Mouse (Mus musculus): ENCODE data around the gene 4430402I18Rik. TPM values are rescaled to one million over a fixed set of nuclear protein-coding genes. Genes with fewer than 3 reads are reported as not detected.
A peak's percentile ranks its signal among the peaks of the same experiment; 100 is the strongest.

4430402I18Rik gene
- 0.23 and 0.56 TPM in 2 replicates for polyA plus RNA-seq (2014; fragmentation: Nextera tagmentation; extraction: Ambion mirVana)

DNA sequence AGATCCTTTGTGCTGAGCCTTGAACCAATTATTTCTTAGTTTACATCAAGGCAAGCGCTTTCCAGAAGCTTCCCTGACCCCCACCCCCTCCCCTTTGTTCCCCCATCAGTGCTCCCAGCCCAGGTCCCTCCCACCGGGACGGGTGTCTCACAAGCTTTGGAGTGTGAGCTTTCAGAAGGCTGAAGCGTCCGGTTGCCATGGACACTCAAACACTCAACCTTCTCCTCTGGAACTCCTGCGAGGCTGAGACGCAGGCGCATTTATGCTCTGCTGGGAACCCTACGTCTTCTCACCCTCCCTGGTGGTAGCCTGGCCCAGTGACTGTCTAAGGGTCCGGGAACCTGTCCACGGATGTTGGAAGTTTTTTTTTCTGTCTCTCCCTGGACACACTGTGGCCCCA is at the start of gene 4430402I18Rik:
Gene 4430402I18Rik, minus strand, starts transcription at position 149 of the 400 bp plus-strand sequence.
- H3K4me2 ChIP-seq (ENCODE audit: low read length), result no peak within 1 kb of the TSS
- H3K4me1 ChIP-seq (replicated peaks; ENCODE audit: control insufficient read depth, insufficient read depth, low read length), result peaks cover 6% of the 10 kb centered on the region; the same call in 1 of the 2 replicates
- DNase-seq (ENCODE audit: low spot score) (no peak), ATAC-seq (replicated peaks; ENCODE audit: low FRiP score, low TSS enrichment, low read depth) (no peak)
- no peaks in the 10 kb centered on the region for H3K36me3 ChIP-seq (ENCODE audit: control insufficient read depth, insufficient read depth, low read length)
- no peaks in the 10 kb centered on the region for H3K27me3 ChIP-seq (replicated peaks; ENCODE audit: control insufficient read depth, insufficient read depth, low read length)
- no peak within 1 kb of the TSS for H3K27ac ChIP-seq (ENCODE audit: low read depth)
- no peak within 1 kb of the TSS for H3K4me3 ChIP-seq (ENCODE audit: low read depth, low read length)
- no peaks in the 10 kb centered on the region for H3K9me3 ChIP-seq (ENCODE audit: control insufficient read depth, low read length)
- H3K9ac ChIP-seq (ENCODE audit: low read length), result no peak within 1 kb of the TSS
- WGBS, result 11% methylated on average over 11 of the region's 11 CpGs

DNA sequence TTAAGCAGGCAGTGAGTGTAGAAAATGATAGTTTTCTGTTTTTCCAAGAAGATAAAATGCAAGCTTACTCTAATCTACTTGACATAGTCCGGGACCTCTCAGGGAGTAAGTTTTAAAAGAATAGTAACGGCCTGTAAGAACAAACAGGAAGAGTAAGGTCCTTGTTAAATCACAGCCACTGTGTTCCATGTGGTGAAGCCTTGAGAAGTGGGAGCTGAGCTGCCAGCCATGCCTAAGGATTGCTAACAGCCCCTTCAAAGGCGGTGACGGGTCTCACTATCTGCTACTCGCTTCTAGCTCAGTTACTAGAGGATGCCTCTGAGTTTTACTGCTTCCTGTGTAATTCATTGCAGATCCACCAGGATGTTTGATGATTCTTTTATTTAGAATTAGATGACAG is 49.2 kb upstream of the 4430402I18Rik start:
- no peak for ATAC-seq (replicated peaks; ENCODE audit: low FRiP score, low TSS enrichment, low read depth)
- Histone ChIP-seq H3K9ac (ENCODE audit: low read length) (no peak overlapping the region), H3K4me2 (ENCODE audit: low read length) (no peak overlapping the region), H3K9me3 (ENCODE audit: control insufficient read depth, low read length) (no peaks in the 10 kb centered on the region), H3K4me1 (replicated peaks; ENCODE audit: control insufficient read depth, insufficient read depth, low read length) (no peaks in the 10 kb centered on the region), H3K27me3 (replicated peaks; ENCODE audit: control insufficient read depth, insufficient read depth, low read length) (no peaks in the 10 kb centered on the region), H3K36me3 (ENCODE audit: control insufficient read depth, insufficient read depth, low read length) (peaks cover 76% of the 10 kb centered on the region), H3K4me3 (ENCODE audit: low read depth, low read length) (no peak overlapping the region), H3K27ac (ENCODE audit: low read depth) (no peak overlapping the region)
- DNase-seq (ENCODE audit: low spot score), result peak; percentile 34
- WGBS, result 57% methylated on average over 5 of the region's 5 CpGs

DNA sequence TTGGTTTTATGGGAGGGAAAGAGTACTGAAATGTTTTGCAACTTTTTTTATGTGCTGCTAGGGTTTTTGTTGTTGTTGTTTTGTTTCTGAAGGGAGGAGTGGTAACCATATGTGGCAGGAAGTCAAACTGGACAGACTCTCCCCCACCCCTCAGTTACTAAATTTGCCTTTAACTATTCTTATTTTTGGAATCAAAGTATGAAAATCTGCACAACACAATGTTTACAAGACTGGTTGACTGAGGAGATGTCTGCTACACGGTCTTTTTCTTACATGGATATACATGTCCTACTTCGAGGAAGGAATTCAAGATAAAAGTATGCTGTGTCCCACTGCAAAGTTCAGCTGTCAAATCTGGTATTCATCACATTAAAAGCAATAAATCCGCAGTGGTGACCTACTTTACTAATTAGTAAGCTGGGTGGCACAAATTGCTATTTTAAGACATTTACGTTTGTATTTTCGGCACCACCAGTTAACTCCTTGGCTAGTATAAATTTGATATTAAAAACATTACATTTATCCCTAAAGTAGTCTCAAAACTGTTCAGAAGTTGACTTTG is 48.7 kb upstream of the 4430402I18Rik start:
- Histone ChIP-seq H3K36me3 (ENCODE audit: control insufficient read depth, insufficient read depth, low read length) (peaks cover 76% of the 10 kb centered on the region), H3K27ac (ENCODE audit: low read depth) (no peak overlapping the region), H3K9ac (ENCODE audit: low read length) (no peak overlapping the region), H3K4me3 (ENCODE audit: low read depth, low read length) (no peak overlapping the region), H3K27me3 (replicated peaks; ENCODE audit: control insufficient read depth, insufficient read depth, low read length) (no peaks in the 10 kb centered on the region), H3K4me1 (replicated peaks; ENCODE audit: control insufficient read depth, insufficient read depth, low read length) (no peaks in the 10 kb centered on the region), H3K9me3 (ENCODE audit: control insufficient read depth, low read length) (no peaks in the 10 kb centered on the region), H3K4me2 (ENCODE audit: low read length) (no peak overlapping the region)
- ATAC-seq (replicated peaks; ENCODE audit: low FRiP score, low TSS enrichment, low read depth) (no peak), DNase-seq (ENCODE audit: low spot score) (no peak)
- 76% methylated on average over 5 of the region's 5 CpGs for WGBS

DNA sequence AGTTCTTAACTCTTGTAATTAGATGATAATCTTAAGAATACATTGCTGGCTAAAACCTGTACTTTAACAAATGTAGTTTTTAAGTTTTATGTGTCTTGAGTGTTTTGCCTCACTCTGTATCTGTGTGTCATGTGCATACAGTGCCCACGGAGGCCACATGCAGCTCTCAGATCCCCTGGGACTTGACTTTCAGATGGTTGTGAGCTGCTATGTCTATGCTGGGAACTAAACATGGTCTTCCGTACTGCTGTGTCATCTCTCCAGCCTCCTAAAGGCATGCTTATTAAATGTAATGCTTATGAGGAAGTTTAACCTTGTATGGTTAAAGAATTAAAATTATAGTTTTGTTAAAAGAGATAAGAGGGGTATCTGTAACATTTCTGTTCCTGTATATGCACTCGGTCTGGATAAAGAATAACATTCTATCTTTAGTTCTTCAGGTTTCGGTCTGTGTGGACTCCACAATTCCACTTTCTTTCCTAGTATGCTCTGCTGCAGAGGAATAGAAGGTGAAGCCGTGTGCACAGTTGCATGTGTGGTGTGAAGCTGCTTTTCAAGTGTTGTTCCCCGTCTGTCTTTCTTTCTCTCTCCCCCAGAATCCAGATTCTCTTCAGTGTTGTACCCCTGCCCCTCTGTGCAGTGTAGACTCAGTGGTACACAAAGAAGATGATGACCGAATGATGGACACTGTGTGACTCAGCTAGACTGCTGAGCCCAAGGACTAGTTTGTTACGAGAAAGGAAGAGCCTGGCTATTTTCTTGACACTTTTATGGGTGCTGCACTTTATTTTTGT is 48.0 kb upstream of the 4430402I18Rik start:
- no peaks in the 10 kb centered on the region for H3K9me3 ChIP-seq (ENCODE audit: control insufficient read depth, low read length)
- DNase-seq (ENCODE audit: low spot score) (peak; percentile 21), ATAC-seq (replicated peaks; ENCODE audit: low FRiP score, low TSS enrichment, low read depth) (no peak)
- H3K27me3 ChIP-seq (replicated peaks; ENCODE audit: control insufficient read depth, insufficient read depth, low read length), result no peaks in the 10 kb centered on the region
- no peak overlapping the region for H3K4me3 ChIP-seq (ENCODE audit: low read depth, low read length)
- H3K36me3 ChIP-seq (ENCODE audit: control insufficient read depth, insufficient read depth, low read length), result peaks cover 74% of the 10 kb centered on the region
- H3K4me1 ChIP-seq (replicated peaks; ENCODE audit: control insufficient read depth, insufficient read depth, low read length), result no peaks in the 10 kb centered on the region
- WGBS, result 76% methylated on average over 8 of the region's 8 CpGs
- no peak overlapping the region for H3K4me2 ChIP-seq (ENCODE audit: low read length)
- no peak overlapping the region for H3K9ac ChIP-seq (ENCODE audit: low read length)
- no peak overlapping the region for H3K27ac ChIP-seq (ENCODE audit: low read depth)

DNA sequence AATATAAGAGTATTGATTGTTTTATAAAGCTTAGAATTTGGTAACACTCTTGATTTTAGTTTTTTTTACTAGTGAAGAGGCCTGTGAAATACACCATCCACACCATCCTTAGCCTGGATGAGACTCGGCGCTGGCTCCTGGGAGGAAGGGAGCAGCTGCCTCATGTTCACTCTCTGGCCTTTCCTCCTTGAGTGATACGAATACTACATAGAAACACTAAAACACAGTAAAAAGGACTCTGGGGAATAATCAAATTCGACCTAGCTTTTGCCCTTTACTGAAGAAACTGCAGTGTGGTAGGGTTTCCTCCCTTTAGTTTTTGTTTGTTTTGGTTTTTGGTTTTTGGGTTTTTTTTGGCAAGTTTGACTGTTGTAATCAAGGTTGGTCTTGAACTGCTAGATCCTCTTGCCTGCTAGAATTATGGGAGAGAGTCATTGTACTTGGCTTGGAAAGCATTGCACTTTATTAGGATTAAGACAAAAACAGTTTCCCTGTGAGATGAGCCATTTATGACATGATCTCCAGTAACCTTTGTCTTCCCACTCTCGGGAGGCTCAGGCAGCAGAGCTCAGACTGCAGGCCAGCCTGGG is 47.0 kb upstream of the 4430402I18Rik start:
- Histone ChIP-seq H3K4me1 (replicated peaks; ENCODE audit: control insufficient read depth, insufficient read depth, low read length) (no peaks in the 10 kb centered on the region), H3K4me2 (ENCODE audit: low read length) (no peak overlapping the region), H3K9me3 (ENCODE audit: control insufficient read depth, low read length) (no peaks in the 10 kb centered on the region), H3K27ac (ENCODE audit: low read depth) (no peak overlapping the region), H3K9ac (ENCODE audit: low read length) (no peak overlapping the region), H3K36me3 (ENCODE audit: control insufficient read depth, insufficient read depth, low read length) (peaks cover 68% of the 10 kb centered on the region), H3K27me3 (replicated peaks; ENCODE audit: control insufficient read depth, insufficient read depth, low read length) (no peaks in the 10 kb centered on the region), H3K4me3 (ENCODE audit: low read depth, low read length) (no peak overlapping the region)
- WGBS, result 71% methylated on average over 5 of the region's 5 CpGs
- DNase-seq (ENCODE audit: low spot score), result no peak
- ATAC-seq (replicated peaks; ENCODE audit: low FRiP score, low TSS enrichment, low read depth), result no peak

DNA sequence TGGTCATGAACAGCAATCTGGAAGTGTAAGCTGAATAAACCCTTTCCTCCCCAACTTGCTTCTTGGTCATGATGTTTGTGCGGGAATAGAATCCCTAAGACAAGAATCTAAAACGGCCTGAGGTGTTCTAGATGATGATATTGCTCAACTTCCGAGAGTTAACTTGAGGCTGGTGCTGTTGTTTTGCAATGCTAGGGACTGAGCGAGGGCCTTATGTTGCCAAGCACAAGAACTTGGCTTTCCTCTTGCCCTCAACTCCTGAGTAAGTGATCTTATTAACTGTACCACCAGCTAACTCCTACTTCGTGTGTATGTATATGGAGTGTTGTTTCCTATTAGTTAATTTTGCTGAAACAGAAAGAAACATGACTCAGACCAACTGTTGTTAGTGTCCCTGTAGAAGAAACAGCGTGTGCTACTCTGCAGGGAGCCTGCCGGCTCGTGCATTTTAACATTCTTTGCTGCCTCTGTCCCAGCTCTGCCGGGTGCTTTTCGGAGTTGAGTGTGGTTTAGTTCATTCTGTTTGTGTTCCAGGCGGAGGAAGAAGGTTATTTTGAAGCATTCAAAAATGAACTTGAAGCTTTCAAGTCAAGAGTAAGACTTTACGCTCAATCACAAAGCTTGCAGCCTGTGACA is 43.9 kb upstream of the 4430402I18Rik start:
- no peak overlapping the region for H3K4me3 ChIP-seq (ENCODE audit: low read depth, low read length)
- WGBS, result 87% methylated on average over 12 of the region's 12 CpGs
- H3K9ac ChIP-seq (ENCODE audit: low read length), result no peak overlapping the region
- no peak for DNase-seq (ENCODE audit: low spot score)
- H3K4me2 ChIP-seq (ENCODE audit: low read length), result no peak overlapping the region
- no peak overlapping the region for H3K27ac ChIP-seq (ENCODE audit: low read depth)
- no peaks in the 10 kb centered on the region for H3K4me1 ChIP-seq (replicated peaks; ENCODE audit: control insufficient read depth, insufficient read depth, low read length)
- H3K36me3 ChIP-seq (ENCODE audit: control insufficient read depth, insufficient read depth, low read length), result peaks cover 70% of the 10 kb centered on the region
- ATAC-seq (replicated peaks; ENCODE audit: low FRiP score, low TSS enrichment, low read depth), result no peak
- H3K9me3 ChIP-seq (ENCODE audit: control insufficient read depth, low read length), result no peaks in the 10 kb centered on the region
- H3K27me3 ChIP-seq (replicated peaks; ENCODE audit: control insufficient read depth, insufficient read depth, low read length), result no peaks in the 10 kb centered on the region

DNA sequence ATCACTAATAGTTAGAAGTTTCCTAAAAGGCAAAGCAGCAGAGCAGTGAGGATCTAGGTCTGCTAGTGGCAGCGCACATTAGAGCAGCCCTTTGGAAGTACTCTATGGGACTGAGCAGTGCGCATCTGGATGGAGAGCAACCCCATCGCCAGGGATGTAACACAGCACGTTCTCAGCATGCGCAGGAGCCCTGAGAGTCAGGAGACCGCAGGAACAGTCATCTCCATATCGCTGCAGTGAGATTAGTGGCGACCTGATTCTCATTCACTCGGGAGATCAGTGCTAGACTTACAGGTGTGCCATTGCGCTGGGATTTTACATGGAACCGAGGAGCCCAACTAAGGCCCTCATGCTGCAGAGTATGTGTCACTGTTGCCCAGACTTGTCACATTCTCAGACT is 41.4 kb upstream of the 4430402I18Rik start:
- H3K4me1 ChIP-seq (replicated peaks; ENCODE audit: control insufficient read depth, insufficient read depth, low read length), result no peaks in the 10 kb centered on the region
- no peak overlapping the region for H3K27ac ChIP-seq (ENCODE audit: low read depth)
- no peak overlapping the region for H3K4me3 ChIP-seq (ENCODE audit: low read depth, low read length)
- peaks cover 65% of the 10 kb centered on the region for H3K36me3 ChIP-seq (ENCODE audit: control insufficient read depth, insufficient read depth, low read length)
- no peak overlapping the region for H3K4me2 ChIP-seq (ENCODE audit: low read length)
- H3K9me3 ChIP-seq (ENCODE audit: control insufficient read depth, low read length), result no peaks in the 10 kb centered on the region
- WGBS, result 93% methylated on average over 11 of the region's 11 CpGs
- H3K9ac ChIP-seq (ENCODE audit: low read length), result no peak overlapping the region
- H3K27me3 ChIP-seq (replicated peaks; ENCODE audit: control insufficient read depth, insufficient read depth, low read length), result no peaks in the 10 kb centered on the region
- ATAC-seq (replicated peaks; ENCODE audit: low FRiP score, low TSS enrichment, low read depth) (no peak), DNase-seq (ENCODE audit: low spot score) (no peak)

DNA sequence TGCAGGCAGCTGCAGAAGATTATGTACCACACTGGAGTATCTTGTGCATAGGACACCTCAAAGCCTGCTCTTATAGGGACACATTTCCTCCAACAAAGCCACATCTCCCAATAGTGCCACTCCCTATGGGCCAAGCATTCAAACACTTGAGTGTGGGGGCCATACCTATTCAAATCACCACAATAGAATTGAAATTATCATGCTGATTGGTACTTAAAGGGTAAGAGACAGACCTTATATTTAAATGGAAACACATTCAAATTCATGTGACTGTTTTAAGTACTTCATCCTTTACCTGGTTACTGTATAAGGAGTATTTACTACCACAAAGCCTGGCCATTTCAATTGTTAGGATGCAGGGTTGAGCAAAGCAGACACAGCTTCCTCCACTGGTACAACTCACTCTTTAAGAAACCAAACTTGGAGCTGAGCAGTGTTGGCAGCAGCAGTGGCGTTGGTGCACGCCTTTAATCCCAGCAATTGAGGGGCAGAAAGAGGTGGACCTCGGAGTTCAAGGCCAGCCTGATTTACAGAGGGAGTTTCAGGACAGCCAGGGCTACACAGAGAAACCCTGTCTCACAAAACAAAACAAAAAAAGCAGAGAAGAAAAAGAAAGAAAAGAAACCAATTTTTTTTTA is 40.6 kb upstream of the 4430402I18Rik start:
- peaks cover 58% of the 10 kb centered on the region for H3K36me3 ChIP-seq (ENCODE audit: control insufficient read depth, insufficient read depth, low read length)
- no peak overlapping the region for H3K9ac ChIP-seq (ENCODE audit: low read length)

More for the DNA sequence above, 40.6 kb upstream of the 4430402I18Rik start:
- H3K4me2 ChIP-seq (ENCODE audit: low read length), result no peak overlapping the region
- H3K4me1 ChIP-seq (replicated peaks; ENCODE audit: control insufficient read depth, insufficient read depth, low read length), result no peaks in the 10 kb centered on the region
- ATAC-seq (replicated peaks; ENCODE audit: low FRiP score, low TSS enrichment, low read depth) (no peak), DNase-seq (ENCODE audit: low spot score) (no peak)
- H3K4me3 ChIP-seq (ENCODE audit: low read depth, low read length), result no peak overlapping the region
- WGBS, result 83% methylated on average over 3 of the region's 3 CpGs
- H3K27me3 ChIP-seq (replicated peaks; ENCODE audit: control insufficient read depth, insufficient read depth, low read length), result no peaks in the 10 kb centered on the region
- no peak overlapping the region for H3K27ac ChIP-seq (ENCODE audit: low read depth)
- H3K9me3 ChIP-seq (ENCODE audit: control insufficient read depth, low read length), result no peaks in the 10 kb centered on the region

Measured in intestine, embryonic 14.5 days (tissue).